Mouse (Mus musculus) olfactory bulb, adult 2 months (tissue): ENCODE measurements at regions not wholly inside any gene's neighbourhood (a gene's known extent, or its start where the extent isn't known, plus 50 kb on each side); places are given as distances from the start of the nearest gene placed in this dataset.

Source experiments
- CTCF ChIP-seq: fragments of 200-500 bp; IDR thresholded peaks from 2 replicates; pipeline ENCODE4 v1.5.1; 2012; ENCODE audit warnings: low read depth, mild to moderate bottlenecking, low read length, moderate library complexity; ENCODE audit not compliant: insufficient read depth
- POLR2A ChIP-seq: fragments of 200-500 bp; IDR thresholded peaks from 2 replicates; pipeline ENCODE4 v1.6.1; 2012; ENCODE audit warnings: mild to moderate bottlenecking, low read depth, low read length, moderate library complexity; ENCODE audit not compliant: insufficient read depth

- TF ChIP-seq POLR2A (no peak), CTCF (no peak)
Measured at GRCm38 (mm10) chr13:25983659-25984058, 713.4 kb upstream of the Nrsn1 start.
